Mouse (Mus musculus) C2C12 (cell line): Measurements from ENCODE around the gene Trak2. TPM values are rescaled to one million over a fixed set of nuclear protein-coding genes. Genes with fewer than 3 reads are reported as not detected.

Source experiments
- H3K27me3 ChIP-seq: one replicate; pipeline ENCODE4 v1.6.1; 2011; ENCODE audit not compliant: control insufficient read depth, insufficient read depth, insufficient read length
- H3K36me3 ChIP-seq: one replicate; pipeline ENCODE4 v1.6.1; 2011; ENCODE audit not compliant: control insufficient read depth, insufficient read depth
- H3K4me3 ChIP-seq: one replicate; pipeline ENCODE4 v1.5.1; 2011; ENCODE audit warnings: mild to moderate bottlenecking, control low read depth; ENCODE audit not compliant: poor library complexity, insufficient read depth, severe bottlenecking
- H3K79me2 ChIP-seq: one replicate; pipeline ENCODE4 v1.6.1; 2011; ENCODE audit not compliant: control insufficient read depth, insufficient read depth
- H3K79me3 ChIP-seq: one replicate; pipeline ENCODE4 v1.6.1; 2011; ENCODE audit warnings: low read depth, control low read depth
- H3ac ChIP-seq: one replicate; pipeline ENCODE3; 2011; ENCODE audit warnings: low read depth; ENCODE audit not compliant: control insufficient read depth, insufficient read length
- CEBPB ChIP-seq: IDR thresholded peaks from one replicate; pipeline ENCODE4 v1.6.1; 2011; ENCODE audit warnings: low read depth, mild to moderate bottlenecking, control low read depth, moderate library complexity
- CTCF ChIP-seq: IDR thresholded peaks from one replicate; pipeline ENCODE4 v1.5.1; 2011; ENCODE audit not compliant: control insufficient read depth, insufficient read depth, insufficient read length
- FOSL1 ChIP-seq: IDR thresholded peaks from one replicate; pipeline ENCODE4 v1.8.0; 2011; ENCODE audit warnings: mild to moderate bottlenecking, low read length; ENCODE audit not compliant: poor library complexity, insufficient read depth, severe bottlenecking
- MAX ChIP-seq: IDR thresholded peaks from one replicate; pipeline ENCODE4 v1.6.1; 2011; ENCODE audit warnings: mild to moderate bottlenecking, control low read depth
- MYOD1 ChIP-seq: IDR thresholded peaks from one replicate; pipeline ENCODE4 v1.6.1; 2011; ENCODE audit warnings: low read depth; ENCODE audit not compliant: control insufficient read depth, insufficient read length
- MYOG ChIP-seq: IDR thresholded peaks from one replicate; pipeline ENCODE4 v1.6.1; 2011; ENCODE audit not compliant: control insufficient read depth, insufficient read length; ENCODE audit errors: extremely low read depth
- USF1 ChIP-seq: IDR thresholded peaks from one replicate; pipeline ENCODE4 v1.6.1; 2011; ENCODE audit warnings: low read depth, mild to moderate bottlenecking, control low read depth, moderate library complexity
- polyA plus RNA-seq: library from polyadenylated mRNA; unstranded; fragments of >200 nt; fragmentation: generic; extraction: Trizol; gene quantifications from one replicate; pipeline ENCODE4 v1.2.1, GENCODE M21; 2012; ENCODE audit warnings: missing spikeins

Trak2 gene
- polyA plus RNA-seq, 1 experiment: 12.2 TPM

GRCm38 (mm10) chr1:58993144-58993543, 19.9 kb upstream of the Trak2 start:
- no peaks in the 10 kb centered on the region for H3K79me3 ChIP-seq
- H3K79me2 ChIP-seq: no peaks in the 10 kb centered on the region
- H3ac ChIP-seq: no peak overlapping the region
- no peak for TF ChIP-seq MYOG
- TF ChIP-seq MYOD1: no peak
- no peak for TF ChIP-seq MAX
- no peak for TF ChIP-seq CEBPB
- TF ChIP-seq FOSL1: no peak
- TF ChIP-seq CTCF: no peak
- no peak for TF ChIP-seq USF1
- H3K27me3 ChIP-seq: no peaks in the 10 kb centered on the region
- peaks cover 7% of the 10 kb centered on the region for H3K36me3 ChIP-seq
- no peak overlapping the region for H3K4me3 ChIP-seq

GRCm38 (mm10) chr1:58984586-58984985, 11.4 kb upstream of the Trak2 start:
- Histone ChIP-seq H3K36me3 (peaks cover 14% of the 10 kb centered on the region), H3K27me3 (no peaks in the 10 kb centered on the region), H3K4me3 (no peak overlapping the region), H3K79me3 (no peaks in the 10 kb centered on the region), H3ac (no peak overlapping the region), H3K79me2 (no peaks in the 10 kb centered on the region)
- TF ChIP-seq FOSL1 (no peak), MYOG (no peak), CEBPB (no peak), MAX (no peak), MYOD1 (no peak), CTCF (no peak), USF1 (no peak)

GRCm38 (mm10) chr1:58982276-58982675, 9.0 kb upstream of the Trak2 start:
- no peaks in the 10 kb centered on the region for H3K27me3 ChIP-seq
- H3K4me3 ChIP-seq: no peak overlapping the region
- H3ac ChIP-seq: no peak overlapping the region
- TF ChIP-seq CEBPB: no peak
- H3K79me3 ChIP-seq: no peaks in the 10 kb centered on the region
- H3K36me3 ChIP-seq: peaks cover 14% of the 10 kb centered on the region
- no peaks in the 10 kb centered on the region for H3K79me2 ChIP-seq

DNA sequence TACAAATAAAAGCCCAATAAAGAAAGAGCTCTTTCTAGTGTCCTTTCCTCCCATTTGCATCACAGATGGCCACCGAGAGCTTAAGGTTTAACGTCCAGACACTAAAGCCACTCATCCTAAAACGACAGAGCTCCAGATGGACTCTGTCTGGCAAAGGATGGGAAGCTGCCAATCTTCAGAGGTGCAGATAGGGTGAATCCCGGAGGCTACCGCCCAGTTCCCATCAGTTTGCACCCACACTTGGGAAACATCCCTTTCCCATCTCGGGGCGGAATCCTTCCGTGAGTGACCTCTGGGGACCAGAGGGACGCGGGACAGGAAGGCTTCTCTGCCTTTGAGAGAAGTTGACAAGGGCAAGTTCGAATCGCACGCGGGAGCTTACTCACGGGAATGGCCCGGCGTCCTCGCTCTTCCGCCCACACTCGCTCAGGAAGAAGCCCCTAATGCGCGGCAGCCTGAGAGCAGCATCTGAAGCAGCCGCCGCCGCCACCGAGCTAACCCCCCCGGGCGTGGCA, 322 bp downstream of the Trak2 start:
- Histone ChIP-seq H3K79me2 (peaks cover 53% of the 10 kb centered on the region), H3K79me3 (peaks cover 48% of the 10 kb centered on the region), H3K36me3 (no peaks in the 10 kb centered on the region), H3ac (peak overlapping the region; percentile 92), H3K27me3 (no peaks in the 10 kb centered on the region), H3K4me3 (peak overlapping the region; percentile 92)
- no peak for TF ChIP-seq CTCF
- no peak for TF ChIP-seq MYOD1
- TF ChIP-seq USF1: no peak
- no peak for TF ChIP-seq FOSL1
- no peak for TF ChIP-seq CEBPB
- no peak for TF ChIP-seq MYOG
- no peak for TF ChIP-seq MAX

GRCm38 (mm10) chr1:58971097-58971496, 2.1 kb downstream of the Trak2 start:
- TF ChIP-seq FOSL1: no peak
- no peak for TF ChIP-seq CEBPB
- TF ChIP-seq MAX: no peak
- no peak for TF ChIP-seq MYOG
- TF ChIP-seq CTCF: no peak
- no peak for TF ChIP-seq USF1
- TF ChIP-seq MYOD1: no peak
- no peaks in the 10 kb centered on the region for H3K27me3 ChIP-seq
- H3K4me3 ChIP-seq: no peak overlapping the region
- H3K36me3 ChIP-seq: no peaks in the 10 kb centered on the region
- H3K79me2 ChIP-seq: peaks cover 71% of the 10 kb centered on the region
- peaks cover 63% of the 10 kb centered on the region for H3K79me3 ChIP-seq
- H3ac ChIP-seq: no peak overlapping the region

GRCm38 (mm10) chr1:58970054-58970453, 3.2 kb downstream of the Trak2 start:
- Histone ChIP-seq H3K79me2 (peaks cover 82% of the 10 kb centered on the region), H3K36me3 (no peaks in the 10 kb centered on the region), H3K27me3 (no peaks in the 10 kb centered on the region), H3ac (no peak overlapping the region), H3K79me3 (peaks cover 73% of the 10 kb centered on the region), H3K4me3 (no peak overlapping the region)
- no peak for TF ChIP-seq CTCF
